Mouse (Mus musculus): ENCODE results near the gene Rufy3. TPM values are rescaled to one million over a fixed set of nuclear protein-coding genes. Genes with fewer than 3 reads are reported as not detected.

Rufy3 gene
- polyA plus RNA-seq, 1 experiment, result 4.6 TPM

DNA sequence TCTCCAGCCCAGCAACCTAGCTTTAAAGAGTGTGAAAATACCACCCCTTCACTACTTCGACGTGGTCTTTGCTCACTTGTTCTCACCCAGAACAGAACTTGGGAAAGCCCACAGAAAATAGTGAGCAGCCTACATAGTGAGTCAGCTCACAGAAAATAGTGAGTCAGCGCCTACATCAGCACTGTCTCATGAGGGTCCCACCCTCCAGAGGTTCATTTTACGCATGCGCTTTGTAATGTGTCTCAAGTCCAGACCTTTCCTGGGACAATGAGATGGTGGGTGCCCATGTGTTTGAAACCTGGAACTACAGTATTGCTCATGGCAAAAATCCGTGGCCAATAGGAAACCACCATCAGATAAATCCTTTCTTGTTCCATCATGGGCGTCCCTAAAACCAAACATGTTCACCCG is 123.2 kb downstream of the Rufy3 start:
- 73% methylated on average over 8 of the region's 8 CpGs for WGBS
- Histone ChIP-seq H3K4me1 (ENCODE audit: control insufficient read depth, insufficient read depth, low read length) (no peaks in the 10 kb centered on the region), H3K4me3 (replicated peaks; ENCODE audit: extremely low read depth, low read depth, low read length) (no peak overlapping the region)
- DNase-seq, result no peak
- TF ChIP-seq CTCF (IDR thresholded peaks at IDR 0.05; ENCODE audit: insufficient read depth, low read length) (no peak), POLR2A (IDR thresholded peaks at IDR 0.05; ENCODE audit: borderline replicate concordance, extremely low read depth, low read depth, low read length) (no peak)

DNA sequence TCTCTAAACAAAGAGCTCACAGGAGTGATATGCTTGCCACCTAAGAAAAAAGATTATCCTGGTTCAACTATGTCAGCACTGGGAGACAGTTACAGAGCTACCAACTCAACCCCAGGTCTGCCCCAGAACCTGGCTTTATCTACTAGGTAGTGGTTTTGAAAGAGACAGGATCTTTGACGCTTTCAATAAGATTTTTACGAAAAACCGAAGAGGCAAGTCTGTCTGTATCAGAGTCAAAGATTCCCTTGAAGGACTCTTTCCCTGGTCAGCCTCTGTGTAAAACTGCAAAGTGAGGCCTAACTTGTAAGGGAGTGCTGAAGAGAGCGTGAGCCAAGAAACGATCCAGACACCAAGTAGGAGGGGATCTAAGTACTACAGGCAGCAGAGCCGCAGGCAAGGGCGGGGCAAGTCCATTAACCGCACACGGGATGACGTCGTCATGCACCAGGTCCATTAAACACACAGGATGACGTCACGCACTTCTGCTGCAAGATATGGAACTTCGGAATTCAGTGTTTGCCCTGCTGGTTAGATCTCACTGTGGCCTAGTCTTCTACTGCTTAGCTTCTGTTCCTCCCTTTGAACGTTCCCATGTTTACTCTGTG is 123.8 kb downstream of the Rufy3 start:
- Histone ChIP-seq H3K4me3 (replicated peaks; ENCODE audit: extremely low read depth, low read depth, low read length) (no peak overlapping the region), H3K4me1 (ENCODE audit: control insufficient read depth, insufficient read depth, low read length) (no peaks in the 10 kb centered on the region)
- no peak for TF ChIP-seq CTCF (IDR thresholded peaks at IDR 0.05; ENCODE audit: insufficient read depth, low read length)
- TF ChIP-seq POLR2A (IDR thresholded peaks at IDR 0.05; ENCODE audit: borderline replicate concordance, extremely low read depth, low read depth, low read length), result no peak
- 62% methylated on average over 15 of the region's 15 CpGs for WGBS
- DNase-seq, result no peak

DNA sequence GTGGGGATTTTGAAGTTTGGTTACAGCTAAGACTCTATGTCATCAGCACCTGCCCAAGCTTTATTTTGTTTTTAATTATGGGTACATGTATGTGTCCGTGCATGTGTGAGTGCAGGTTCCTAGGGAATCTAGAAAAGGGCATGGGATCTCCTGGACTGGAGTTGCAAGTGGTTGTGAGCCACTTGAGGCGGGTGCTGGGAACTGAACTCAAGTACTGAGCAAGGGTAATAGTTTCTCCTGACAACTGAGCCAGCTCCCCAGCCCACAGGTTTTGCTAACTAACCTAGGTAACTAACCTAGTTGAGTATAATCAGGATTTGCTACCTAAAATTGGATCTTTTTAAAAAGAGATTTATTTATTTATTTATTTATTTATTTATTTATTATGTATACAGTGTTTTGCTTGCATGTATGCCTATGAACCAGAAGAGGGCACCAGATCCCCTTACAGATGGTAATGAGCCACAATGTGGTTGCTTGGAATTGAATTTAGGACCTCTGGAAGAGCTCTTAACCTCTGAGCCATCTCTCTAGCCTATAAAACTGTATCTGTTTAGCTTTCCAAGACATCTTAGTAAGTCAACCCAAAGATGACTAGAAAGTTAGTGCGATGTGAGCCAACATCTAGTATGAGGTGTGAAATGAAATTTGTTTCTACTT is 124.6 kb downstream of the Rufy3 start:
- no peak overlapping the region for H3K4me3 ChIP-seq (replicated peaks; ENCODE audit: extremely low read depth, low read depth, low read length)

DNA sequence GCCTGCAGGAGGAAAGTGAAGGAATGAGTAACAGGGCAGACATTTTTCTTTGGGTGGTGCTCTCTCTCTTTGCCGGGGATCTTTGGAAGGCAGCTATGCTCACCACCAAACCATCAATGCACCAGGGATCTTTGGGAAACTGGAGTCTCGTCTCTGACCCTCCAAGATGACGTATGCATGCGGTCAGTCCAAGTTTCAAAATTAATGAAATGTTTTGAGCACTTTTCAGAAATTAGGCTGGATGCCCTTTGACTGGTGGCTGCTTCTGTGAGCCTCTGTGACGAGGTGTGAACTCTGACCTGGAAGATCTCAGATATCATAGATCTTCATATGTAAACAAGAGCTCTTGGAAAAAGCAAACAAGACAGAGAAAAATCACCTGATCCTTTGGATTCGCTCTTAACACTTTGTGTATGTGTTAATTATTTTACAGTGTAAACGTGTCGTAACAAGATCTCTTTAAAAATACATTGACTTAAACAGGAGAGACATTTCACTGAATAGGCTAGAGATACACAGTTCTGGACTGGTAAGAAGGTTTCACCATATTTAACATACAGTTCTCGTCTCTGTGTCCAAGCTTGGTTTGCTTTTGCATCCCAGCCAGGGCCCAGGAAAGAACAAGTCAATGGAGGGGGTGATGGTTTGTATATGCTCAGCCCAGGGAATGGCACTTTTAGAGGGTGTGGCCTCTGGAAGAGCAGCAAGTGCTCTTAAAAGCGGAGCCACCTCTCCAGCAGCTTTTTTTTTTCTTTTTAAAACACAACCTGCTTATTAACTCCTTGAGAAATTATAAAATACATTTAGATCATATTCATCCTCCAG is 126.1 kb downstream of the Rufy3 start:
- no peak for TF ChIP-seq POLR2A (IDR thresholded peaks at IDR 0.05; ENCODE audit: borderline replicate concordance, extremely low read depth, low read depth, low read length)
- no peak for TF ChIP-seq CTCF (IDR thresholded peaks at IDR 0.05; ENCODE audit: insufficient read depth, low read length)
- Histone ChIP-seq H3K4me3 (replicated peaks; ENCODE audit: extremely low read depth, low read depth, low read length) (no peak overlapping the region), H3K4me1 (ENCODE audit: control insufficient read depth, insufficient read depth, low read length) (no peaks in the 10 kb centered on the region)
- WGBS, result 38% methylated on average over 10 of the region's 10 CpGs
- DNase-seq, result no peak

More for the DNA sequence above, 124.6 kb downstream of the Rufy3 start:
- no peak for DNase-seq
- WGBS, result 74% methylated on average over 3 of the region's 3 CpGs
- no peaks in the 10 kb centered on the region for H3K4me1 ChIP-seq (ENCODE audit: control insufficient read depth, insufficient read depth, low read length)
- no peak for TF ChIP-seq CTCF (IDR thresholded peaks at IDR 0.05; ENCODE audit: insufficient read depth, low read length)
- TF ChIP-seq POLR2A (IDR thresholded peaks at IDR 0.05; ENCODE audit: borderline replicate concordance, extremely low read depth, low read depth, low read length), result no peak

DNA sequence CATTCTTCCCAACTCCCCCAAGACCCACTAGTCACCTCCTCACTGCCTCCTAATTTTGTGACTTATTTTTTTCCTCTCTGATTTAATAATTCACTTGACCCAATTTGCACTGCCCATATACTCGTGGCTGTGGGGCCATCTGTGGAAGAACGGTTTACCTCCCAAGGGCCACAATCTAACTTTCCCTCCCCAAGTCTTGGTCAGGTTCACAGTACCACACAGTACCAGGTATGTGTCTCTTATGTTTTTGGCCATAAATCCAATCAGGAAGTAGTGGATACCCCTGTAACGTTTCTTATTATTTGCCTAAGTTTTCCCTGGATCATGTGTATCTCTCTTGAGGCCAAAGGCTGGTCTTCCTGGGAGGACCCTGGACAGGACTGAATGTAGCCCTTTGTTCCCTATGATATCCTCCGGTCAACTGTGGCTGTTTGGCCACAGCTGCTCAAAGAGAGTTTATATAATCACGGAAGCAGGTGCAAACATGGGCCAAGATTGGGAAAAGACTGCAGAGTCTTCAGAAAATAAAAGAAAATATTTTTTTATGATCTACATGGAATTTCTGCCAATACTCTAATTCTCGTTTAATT is 126.8 kb downstream of the Rufy3 start:
- 48% methylated on average over 6 of the region's 6 CpGs for WGBS
- Histone ChIP-seq H3K4me1 (ENCODE audit: control insufficient read depth, insufficient read depth, low read length) (no peaks in the 10 kb centered on the region), H3K4me3 (replicated peaks; ENCODE audit: extremely low read depth, low read depth, low read length) (no peak overlapping the region)
- TF ChIP-seq POLR2A (IDR thresholded peaks at IDR 0.05; ENCODE audit: borderline replicate concordance, extremely low read depth, low read depth, low read length) (no peak), CTCF (IDR thresholded peaks at IDR 0.05; ENCODE audit: insufficient read depth, low read length) (no peak)
- no peak for DNase-seq

DNA sequence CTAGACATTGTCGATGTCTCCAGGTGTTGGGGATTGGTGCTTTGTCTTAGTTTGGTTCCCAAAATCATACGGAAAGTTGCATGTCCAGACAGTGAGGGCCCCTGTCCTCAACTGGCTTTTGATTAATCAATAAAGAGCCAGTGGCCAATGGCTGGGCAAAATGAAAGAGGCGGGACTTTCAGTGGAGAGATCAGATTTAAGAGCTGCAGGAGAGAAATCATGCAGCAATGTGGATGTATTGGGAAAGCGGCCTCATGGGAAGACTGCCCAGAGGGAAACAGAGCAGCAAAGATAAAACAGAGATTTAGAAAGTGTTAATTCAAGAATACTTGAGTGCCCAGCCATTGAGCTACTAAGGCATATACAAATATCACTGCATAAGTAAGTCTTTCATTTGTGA is 127.7 kb downstream of the Rufy3 start:
- no peak for DNase-seq
- H3K4me3 ChIP-seq (replicated peaks; ENCODE audit: extremely low read depth, low read depth, low read length), result no peak overlapping the region
- no peaks in the 10 kb centered on the region for H3K4me1 ChIP-seq (ENCODE audit: control insufficient read depth, insufficient read depth, low read length)
- 72% methylated on average over 4 of the region's 4 CpGs for WGBS
- no peak for TF ChIP-seq POLR2A (IDR thresholded peaks at IDR 0.05; ENCODE audit: borderline replicate concordance, extremely low read depth, low read depth, low read length)
- no peak for TF ChIP-seq CTCF (IDR thresholded peaks at IDR 0.05; ENCODE audit: insufficient read depth, low read length)

DNA sequence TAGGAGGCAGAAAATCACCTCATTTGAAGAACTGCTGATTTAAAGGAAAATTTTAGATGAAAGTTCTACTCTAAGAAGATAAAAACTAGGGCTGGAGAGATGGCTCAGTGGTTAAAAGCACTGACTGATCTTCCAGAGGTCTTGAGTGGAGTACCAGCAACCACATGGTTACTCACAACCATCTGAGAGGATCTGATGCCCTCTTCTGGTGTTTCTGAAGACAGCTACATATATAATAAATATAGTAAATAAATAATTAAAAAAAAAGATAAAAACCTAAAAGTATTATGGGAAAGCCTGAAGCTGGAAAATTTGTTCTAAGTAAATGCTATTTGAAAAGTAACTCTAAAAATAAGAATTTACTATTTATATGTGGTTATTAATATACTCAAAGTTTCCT is 128.2 kb downstream of the Rufy3 start:
- no peak overlapping the region for H3K4me3 ChIP-seq (replicated peaks; ENCODE audit: extremely low read depth, low read depth, low read length)
- no peak for DNase-seq
- H3K4me1 ChIP-seq (ENCODE audit: control insufficient read depth, insufficient read depth, low read length), result no peaks in the 10 kb centered on the region
- TF ChIP-seq CTCF (IDR thresholded peaks at IDR 0.05; ENCODE audit: insufficient read depth, low read length), result no peak
- TF ChIP-seq POLR2A (IDR thresholded peaks at IDR 0.05; ENCODE audit: borderline replicate concordance, extremely low read depth, low read depth, low read length), result no peak

DNA sequence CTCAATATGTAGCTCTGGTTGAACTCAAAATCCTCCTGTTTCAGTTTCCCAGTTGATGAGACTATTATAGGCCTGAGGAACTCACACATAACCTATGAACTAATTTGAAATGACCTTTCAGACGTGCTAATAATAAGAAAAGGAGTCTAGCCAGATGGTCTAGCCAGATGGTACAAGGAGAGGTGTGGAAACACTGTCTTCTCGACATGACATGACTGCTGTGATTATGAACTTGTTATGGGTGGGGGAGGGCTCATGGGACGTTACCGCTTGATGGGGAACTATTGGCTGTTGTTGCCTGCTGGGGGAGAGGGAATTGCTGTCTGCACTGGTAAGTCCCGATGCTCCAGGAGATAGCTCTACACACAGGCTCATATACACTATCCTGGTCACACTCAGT is 132.5 kb downstream of the Rufy3 start:
- no peak for DNase-seq
- WGBS, result 75% methylated on average over 5 of the region's 5 CpGs
- TF ChIP-seq CTCF (IDR thresholded peaks at IDR 0.05; ENCODE audit: insufficient read depth, low read length), result no peak
- Histone ChIP-seq H3K4me3 (replicated peaks; ENCODE audit: extremely low read depth, low read depth, low read length) (no peak overlapping the region), H3K4me1 (ENCODE audit: control insufficient read depth, insufficient read depth, low read length) (no peaks in the 10 kb centered on the region)

DNA sequence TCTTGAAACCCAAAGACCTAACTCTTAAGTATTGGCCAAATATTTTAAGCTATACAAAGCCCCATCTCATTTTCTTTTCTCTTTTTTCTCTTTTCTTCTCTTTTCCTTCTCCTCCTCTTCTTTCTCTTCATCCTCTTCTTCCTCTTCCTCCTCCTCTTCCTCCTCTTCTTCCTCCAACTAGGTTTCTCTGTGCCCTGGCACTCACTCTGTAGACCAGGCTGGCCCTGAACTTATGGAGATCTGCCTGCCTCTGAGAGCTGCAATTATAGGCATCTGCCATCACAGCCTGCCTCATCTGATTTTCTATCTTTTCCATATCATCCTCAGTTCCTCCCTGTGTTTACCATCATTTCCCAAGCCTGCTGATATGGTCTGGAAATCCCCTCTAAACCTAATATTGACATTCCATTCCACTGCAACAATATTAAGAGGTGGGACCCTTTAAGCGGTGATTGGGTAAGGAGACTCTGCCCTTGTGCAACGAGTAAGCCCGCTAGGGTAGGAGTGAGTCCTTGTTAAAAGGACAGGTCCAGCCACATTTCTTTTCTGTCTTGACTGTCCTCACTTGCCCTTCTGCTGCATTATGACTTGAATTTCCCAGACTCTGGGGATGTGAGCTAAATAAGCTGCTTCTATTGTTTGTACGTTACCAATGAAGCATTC is 134.5 kb downstream of the Rufy3 start:
- WGBS, result 52% methylated on average over 4 of the region's 4 CpGs
- Histone ChIP-seq H3K4me3 (replicated peaks; ENCODE audit: extremely low read depth, low read depth, low read length) (no peak overlapping the region), H3K4me1 (ENCODE audit: control insufficient read depth, insufficient read depth, low read length) (no peaks in the 10 kb centered on the region)
- TF ChIP-seq CTCF (IDR thresholded peaks at IDR 0.05; ENCODE audit: insufficient read depth, low read length), result no peak
- no peak for TF ChIP-seq POLR2A (IDR thresholded peaks at IDR 0.05; ENCODE audit: borderline replicate concordance, extremely low read depth, low read depth, low read length)
- no peak for DNase-seq

Other genes starting within 250 kb of the Rufy3 start
- gene Prol1, start 247.7 kb upstream of the Rufy3 start, polyA plus RNA-seq (2012; rRNA removed), result not detected in 2 replicates
- 0.69 and 0.75 TPM in 2 replicates for gene Amtn, start 188.9 kb upstream of the Rufy3 start, polyA plus RNA-seq (2012; rRNA removed)
- not detected in 2 replicates for gene Ambn, start 109.0 kb upstream of the Rufy3 start, polyA plus RNA-seq (2012; rRNA removed)
- gene Enam, start 77.1 kb upstream of the Rufy3 start, polyA plus RNA-seq (2012; rRNA removed), result not detected in 2 replicates
- gene Jchain, start 37.1 kb upstream of the Rufy3 start, polyA plus RNA-seq (2012; rRNA removed), result 7.7 and 20.2 TPM in 2 replicates
- 9.0 and 10.1 TPM in 2 replicates for gene Utp3, start 10.6 kb upstream of the Rufy3 start, polyA plus RNA-seq (2012; rRNA removed)
- 20.1 and 23.5 TPM in 2 replicates for gene Grsf1, start 111.1 kb downstream of the Rufy3 start, polyA plus RNA-seq (2012; rRNA removed)
- gene Mob1b, start 155.8 kb downstream of the Rufy3 start, polyA plus RNA-seq (2012; rRNA removed), result 3.2 and 7.1 TPM in 2 replicates
- 2.1 and 3.3 TPM in 2 replicates for gene Dck, start 200.0 kb downstream of the Rufy3 start, polyA plus RNA-seq (2012; rRNA removed)

Measured in lung, adult 2 months (tissue).